Mouse (Mus musculus) myocyte (in vitro differentiated cells): ENCODE measurements around the gene Hexim1. TPM values are rescaled to one million over a fixed set of nuclear protein-coding genes. Genes with fewer than 3 reads are reported as not detected.

ENCODE experiments used
- H3K27me3 ChIP-seq: one replicate; pipeline ENCODE4 v1.6.1; 2011; ENCODE audit not compliant: control insufficient read depth, insufficient read depth, insufficient read length
- H3K36me3 ChIP-seq: one replicate; pipeline ENCODE4 v1.6.1; 2011; ENCODE audit not compliant: control insufficient read depth, insufficient read depth
- H3K4me2 ChIP-seq: one replicate; pipeline ENCODE4 v1.6.1; 2011; ENCODE audit warnings: low read depth, control low read depth
- H3K4me3 ChIP-seq: one replicate; pipeline ENCODE4 v1.5.1; 2011; ENCODE audit warnings: mild to moderate bottlenecking, control low read depth, moderate library complexity
- H3K79me2 ChIP-seq: one replicate; pipeline ENCODE4 v1.6.1; 2011; ENCODE audit not compliant: control insufficient read depth, insufficient read depth
- H3ac ChIP-seq: one replicate; pipeline ENCODE4 v1.6.1; 2011; ENCODE audit not compliant: control insufficient read depth, insufficient read length
- CEBPB ChIP-seq: IDR thresholded peaks from 2 replicates; pipeline ENCODE4 v1.6.1; 2011; ENCODE audit warnings: mild to moderate bottlenecking, moderate library complexity; ENCODE audit not compliant: poor library complexity, insufficient read depth, severe bottlenecking
- E2F4 ChIP-seq: IDR thresholded peaks from one replicate; pipeline ENCODE4 v1.6.1; 2011; ENCODE audit warnings: mild to moderate bottlenecking, control low read depth, moderate library complexity; ENCODE audit not compliant: insufficient read depth
- MAX ChIP-seq: IDR thresholded peaks from one replicate; pipeline ENCODE4 v1.6.1; 2011; ENCODE audit warnings: low read depth, mild to moderate bottlenecking, control low read depth
- MYOD1 ChIP-seq, 3 experiments: IDR thresholded peaks; one replicate each; pipeline ENCODE4 v1.6.1; 2011; ENCODE audit warnings: control low read depth in 2 of 3, low read depth in 2 of 3, mild to moderate bottlenecking in 2 of 3, moderate library complexity in 1 of 3; ENCODE audit not compliant: insufficient read length in 2 of 3, control insufficient read depth in 1 of 3
- MYOG ChIP-seq, 3 experiments: IDR thresholded peaks; one replicate each; pipeline ENCODE4 v1.6.1; 2011; ENCODE audit warnings: control low read depth in 2 of 3, low read depth in 2 of 3, mild to moderate bottlenecking in 2 of 3; ENCODE audit not compliant: insufficient read length in 2 of 3, control insufficient read depth in 1 of 3, insufficient read depth in 1 of 3
- POLR2A ChIP-seq: IDR thresholded peaks from one replicate; pipeline ENCODE4 v1.6.1; 2011; ENCODE audit warnings: low read depth, mild to moderate bottlenecking, control low read depth, moderate library complexity; ENCODE audit not compliant: insufficient read length
- POLR2AphosphoS2 ChIP-seq: IDR thresholded peaks from one replicate; pipeline ENCODE4 v1.6.1; 2011; ENCODE audit warnings: low read depth, control low read depth; ENCODE audit not compliant: insufficient read length
- REST ChIP-seq: IDR thresholded peaks from one replicate; pipeline ENCODE4 v1.6.1; 2011; ENCODE audit warnings: mild to moderate bottlenecking, control low read depth, moderate library complexity; ENCODE audit not compliant: insufficient read depth, insufficient read length
- SRF ChIP-seq: IDR thresholded peaks from one replicate; pipeline ENCODE4 v1.6.1; 2011; ENCODE audit warnings: low read depth; ENCODE audit not compliant: control insufficient read depth, insufficient read length
- TCF12 ChIP-seq: IDR thresholded peaks from one replicate; pipeline ENCODE4 v1.6.1; 2011; ENCODE audit warnings: mild to moderate bottlenecking, control low read depth; ENCODE audit not compliant: poor library complexity, insufficient read depth, severe bottlenecking
- TCF3 ChIP-seq: IDR thresholded peaks from one replicate; pipeline ENCODE4 v1.6.1; 2011; ENCODE audit warnings: low read depth, control low read depth; ENCODE audit not compliant: insufficient read length
- USF1 ChIP-seq: IDR thresholded peaks from one replicate; pipeline ENCODE4 v1.6.1; 2011; ENCODE audit warnings: low read depth, mild to moderate bottlenecking, control low read depth, moderate library complexity
- polyA plus RNA-seq: library from polyadenylated mRNA; unstranded; fragments of >200 nt; fragmentation: generic; extraction: Trizol; gene quantifications from one replicate; pipeline ENCODE4 v1.2.1, GENCODE M21; 2012; ENCODE audit warnings: missing spikeins

The Hexim1 gene
- polyA plus RNA-seq, 1 experiment, result 18.7 TPM

DNA sequence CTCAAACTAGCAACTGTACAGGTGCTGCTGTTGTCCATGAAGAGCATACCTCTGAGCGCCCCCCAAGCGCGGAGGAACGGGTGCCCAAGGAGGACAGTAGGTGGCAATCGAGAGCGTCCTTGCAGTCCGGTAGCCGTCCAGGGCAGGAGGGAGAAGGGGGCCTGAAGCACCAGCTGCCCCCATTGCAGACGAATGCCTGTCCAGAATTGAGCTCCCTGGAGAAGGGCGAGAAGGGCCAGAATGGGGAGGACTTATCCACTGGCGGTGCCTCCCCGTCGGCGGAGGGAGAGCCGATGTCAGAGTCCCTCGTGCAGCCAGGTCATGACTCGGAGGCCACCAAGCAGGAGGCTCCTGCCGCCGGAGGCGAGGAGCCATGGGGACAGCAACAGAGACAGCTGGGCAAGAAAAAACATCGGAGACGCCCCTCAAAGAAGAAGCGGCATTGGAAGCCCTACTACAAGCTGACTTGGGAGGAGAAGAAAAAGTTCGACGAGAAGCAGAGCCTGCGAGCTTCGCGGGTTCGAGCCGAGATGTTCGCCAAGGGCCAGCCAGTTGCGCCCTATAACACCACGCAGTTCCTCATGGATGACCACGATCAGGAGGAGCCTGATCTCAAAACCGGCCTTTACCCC is 1.0 kb downstream of the Hexim1 start:
- H3K27me3 ChIP-seq, result no peaks in the 10 kb centered on the region
- H3K36me3 ChIP-seq, result no peaks in the 10 kb centered on the region
- peak overlapping the region; percentile 73 for H3ac ChIP-seq
- peak overlapping the region; percentile 99 for H3K4me3 ChIP-seq
- H3K4me2 ChIP-seq, result peak overlapping the region; percentile 85
- TF ChIP-seq TCF3 (no peak), USF1 (no peak), MYOG (IDR thresholded peaks at IDR 0.05; ENCODE audit: control insufficient read depth in 1 of 3, insufficient read depth in 1 of 3, insufficient read length in 2 of 3, low read depth in 2 of 3) (no peak), TCF12 (no peak), MYOD1 (IDR thresholded peaks at IDR 0.05; ENCODE audit: control insufficient read depth in 1 of 3, insufficient read length in 2 of 3, low read depth in 2 of 3) (peak in 1 of 3 experiments; percentile 20), POLR2AphosphoS2 (peak; percentile 92), SRF (no peak), REST (no peak), POLR2A (peak; percentile 51), CEBPB (no peak), MAX (no peak), E2F4 (no peak)
- H3K79me2 ChIP-seq, result peaks cover 31% of the 10 kb centered on the region

DNA sequence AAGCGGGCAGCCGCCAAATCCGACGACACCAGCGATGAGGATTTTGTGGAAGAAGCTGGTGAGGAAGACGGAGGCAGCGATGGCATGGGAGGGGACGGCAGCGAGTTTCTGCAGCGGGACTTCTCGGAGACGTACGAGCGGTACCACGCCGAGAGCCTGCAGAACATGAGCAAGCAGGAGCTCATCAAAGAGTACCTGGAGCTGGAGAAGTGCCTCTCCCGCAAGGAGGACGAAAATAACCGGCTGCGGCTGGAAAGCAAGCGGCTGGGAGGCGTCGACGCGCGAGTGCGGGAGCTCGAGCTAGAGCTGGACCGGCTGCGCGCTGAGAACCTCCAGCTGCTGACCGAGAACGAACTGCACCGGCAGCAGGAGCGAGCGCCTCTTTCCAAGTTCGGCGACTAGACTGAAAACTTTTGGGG is 1.6 kb downstream of the Hexim1 start:
- Histone ChIP-seq H3ac (peak overlapping the region; percentile 73), H3K27me3 (no peaks in the 10 kb centered on the region), H3K79me2 (peaks cover 31% of the 10 kb centered on the region), H3K4me3 (peak overlapping the region; percentile 99), H3K4me2 (peak overlapping the region; percentile 85), H3K36me3 (no peaks in the 10 kb centered on the region)
- TF ChIP-seq USF1, result no peak
- TF ChIP-seq SRF, result no peak
- no peak for TF ChIP-seq REST
- no peak for TF ChIP-seq CEBPB
- peak in 1 of 3 experiments; percentile 30 for TF ChIP-seq MYOG (IDR thresholded peaks at IDR 0.05; ENCODE audit: control insufficient read depth in 1 of 3, insufficient read depth in 1 of 3, insufficient read length in 2 of 3, low read depth in 2 of 3)
- no peak for TF ChIP-seq E2F4
- TF ChIP-seq MAX, result no peak
- TF ChIP-seq POLR2AphosphoS2, result peak; percentile 76
- TF ChIP-seq TCF12, result no peak
- TF ChIP-seq POLR2A, result peak; percentile 32
- no peak for TF ChIP-seq TCF3
- no peak for TF ChIP-seq MYOD1 (IDR thresholded peaks at IDR 0.05; ENCODE audit: control insufficient read depth in 1 of 3, insufficient read length in 2 of 3, low read depth in 2 of 3)

- no peaks in the 10 kb centered on the region for H3K27me3 ChIP-seq
- no peaks in the 10 kb centered on the region for H3K36me3 ChIP-seq
- H3K4me2 ChIP-seq, result peak overlapping the region; percentile 85
- no peak overlapping the region for H3ac ChIP-seq
- no peak for TF ChIP-seq POLR2AphosphoS2
- H3K4me3 ChIP-seq, result peak overlapping the region; percentile 99
- H3K79me2 ChIP-seq, result peaks cover 31% of the 10 kb centered on the region
These were observed 2.8 kb downstream of the Hexim1 start for GRCm38 (mm10) chr11:103118866-103119265.

DNA sequence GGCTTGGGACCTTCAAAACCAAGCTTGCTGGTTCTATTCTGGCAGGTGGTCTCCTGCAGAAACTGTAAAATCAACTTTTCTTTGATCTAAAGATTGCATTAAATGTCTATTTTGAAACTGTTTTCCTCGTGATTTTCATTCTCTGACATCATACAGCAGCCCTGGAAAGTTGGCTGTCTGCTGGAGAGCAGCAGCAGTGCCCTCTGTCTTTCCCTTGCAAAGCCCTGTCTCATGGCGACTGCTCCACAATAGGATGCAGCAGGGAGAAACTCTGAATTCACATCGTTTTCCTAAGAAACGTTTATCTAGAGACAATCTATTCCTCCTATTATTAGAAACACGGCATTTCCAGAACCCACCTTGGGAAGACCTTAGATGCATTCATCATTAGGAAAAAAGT is 3.6 kb downstream of the Hexim1 start:
- Histone ChIP-seq H3K4me2 (no peak overlapping the region), H3K4me3 (no peak overlapping the region)

DNA sequence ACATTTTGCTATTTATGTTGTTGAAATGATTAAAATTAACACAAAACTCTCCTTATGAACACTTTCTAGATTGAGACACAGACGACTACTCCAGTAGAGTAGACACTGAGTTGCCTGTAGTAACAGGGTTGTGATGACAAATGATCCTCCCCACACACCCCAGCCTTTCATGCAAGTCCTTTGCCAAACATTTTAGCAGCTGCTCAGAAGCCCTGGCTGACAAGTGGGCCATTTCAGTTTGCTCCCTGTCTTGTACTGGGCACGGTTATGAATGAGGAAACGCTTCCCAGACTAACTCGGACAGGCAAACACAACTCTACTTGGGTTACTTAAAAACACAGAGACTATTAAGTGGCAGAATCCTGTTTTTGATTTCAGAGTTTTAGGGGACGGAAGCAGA is 4.3 kb downstream of the Hexim1 start:
- H3K79me2 ChIP-seq, result peaks cover 22% of the 10 kb centered on the region
- no peaks in the 10 kb centered on the region for H3K36me3 ChIP-seq
- no peak overlapping the region for H3K4me3 ChIP-seq
- H3K4me2 ChIP-seq, result peak overlapping the region; percentile 15
- TF ChIP-seq MYOD1 (IDR thresholded peaks at IDR 0.05; ENCODE audit: control insufficient read depth in 1 of 3, insufficient read length in 2 of 3, low read depth in 2 of 3) (peak in 2 of 3 experiments; percentile 42 to 46), MYOG (IDR thresholded peaks at IDR 0.05; ENCODE audit: control insufficient read depth in 1 of 3, insufficient read depth in 1 of 3, insufficient read length in 2 of 3, low read depth in 2 of 3) (peak in 2 of 3 experiments; percentile 54 to 57), MAX (no peak), E2F4 (no peak), TCF3 (no peak)
- H3K27me3 ChIP-seq, result no peaks in the 10 kb centered on the region
- no peak overlapping the region for H3ac ChIP-seq

More for the DNA sequence above, 3.6 kb downstream of the Hexim1 start:
- peaks cover 27% of the 10 kb centered on the region for H3K79me2 ChIP-seq
- H3ac ChIP-seq, result no peak overlapping the region
- TF ChIP-seq POLR2A (no peak), POLR2AphosphoS2 (peak; percentile 27), CEBPB (0 out of 2 replicates have a peak, but pooled peaks have one; percentile 8), TCF12 (no peak)
- H3K27me3 ChIP-seq, result no peaks in the 10 kb centered on the region
- H3K36me3 ChIP-seq, result no peaks in the 10 kb centered on the region
